Mouse (Mus musculus) hindbrain, embryonic 13.5 days (tissue): ENCODE data around the gene Washc3. TPM values are rescaled to one million over a fixed set of nuclear protein-coding genes. Genes with fewer than 3 reads are reported as not detected.

ENCODE experiments used
- ATAC-seq: fragments of 200-750 bp; cut with Nextera tagmentation; 2 replicates; pipeline ENCODE4 v1.8.0; 2017; ENCODE audit warnings: moderate TSS enrichment; ENCODE audit not compliant: low FRiP score
- H3K27ac ChIP-seq: fragments of 300-500 bp; sonication (generic); 2 replicates; pipeline ENCODE4 v1.5.1; 2015; ENCODE audit warnings: inconsistent platforms, mild to moderate bottlenecking, moderate library complexity
- H3K27me3 ChIP-seq: fragments of 300-500 bp; sonication (generic); 2 replicates; pipeline ENCODE4 v1.6.1; 2015; ENCODE audit warnings: mild to moderate bottlenecking, inconsistent platforms
- H3K36me3 ChIP-seq: fragments of 300-500 bp; sonication (generic); 2 replicates; pipeline ENCODE4 v1.6.1; 2015; ENCODE audit warnings: mild to moderate bottlenecking, inconsistent platforms
- H3K4me1 ChIP-seq: fragments of 300-500 bp; sonication (generic); replicated peaks from 2 replicates; pipeline ENCODE4 v1.6.1; 2015; ENCODE audit warnings: inconsistent platforms
- H3K4me2 ChIP-seq: fragments of 300-500 bp; sonication (generic); 2 replicates; pipeline ENCODE4 v1.6.1; 2015; ENCODE audit warnings: inconsistent platforms, mild to moderate bottlenecking, moderate library complexity
- H3K4me3 ChIP-seq: fragments of 300-500 bp; sonication (generic); 2 replicates; pipeline ENCODE4 v1.5.1; 2015; ENCODE audit warnings: mild to moderate bottlenecking, inconsistent platforms
- H3K9ac ChIP-seq: fragments of 300-500 bp; sonication (generic); 2 replicates; pipeline ENCODE4 v1.6.1; 2015; ENCODE audit warnings: mild to moderate bottlenecking, inconsistent platforms
- H3K9me3 ChIP-seq: fragments of 300-500 bp; sonication (generic); 2 replicates; pipeline ENCODE4 v1.6.1; 2016; ENCODE audit warnings: inconsistent platforms
- WGBS: fragments of 180-500 bp; shearing (Covaris S2); methylation state at CpG from one replicate; pipeline ENCODE4 v1.1.7; 2015; 5-methylcytosine and 5-hydroxymethylcytosine counted together
- polyA plus RNA-seq: library from polyadenylated mRNA; unstranded; fragments of >200 nt; fragmentation: Nextera tagmentation; extraction: Ambion mirVana; gene quantifications from 2 replicates; pipeline ENCODE4 v1.2.1, GENCODE M21; 2015

The Washc3 gene
- polyA plus RNA-seq, 1 experiment from 2014 or later, result 42.0 TPM

GRCm38 (mm10) chr10:88263383-88263782 lies 62.5 kb downstream of the Washc3 start:
- Histone ChIP-seq H3K9ac (no peak overlapping the region), H3K4me2 (no peak overlapping the region), H3K36me3 (no peaks in the 10 kb centered on the region), H3K9me3 (no peaks in the 10 kb centered on the region), H3K27me3 (no peaks in the 10 kb centered on the region), H3K4me3 (no peak overlapping the region), H3K27ac (no peak overlapping the region), H3K4me1 (peaks cover 6% of the 10 kb centered on the region; the same call in 1 of the 2 replicates)
- ATAC-seq, result no peak
- 82% methylated on average over 4 of the region's 4 CpGs for WGBS

GRCm38 (mm10) chr10:88274045-88274444 lies 73.2 kb downstream of the Washc3 start:
- no peaks in the 10 kb centered on the region for H3K9me3 ChIP-seq
- H3K4me1 ChIP-seq, result no peaks in the 10 kb centered on the region
- 85% methylated on average over 5 of the region's 5 CpGs for WGBS

DNA sequence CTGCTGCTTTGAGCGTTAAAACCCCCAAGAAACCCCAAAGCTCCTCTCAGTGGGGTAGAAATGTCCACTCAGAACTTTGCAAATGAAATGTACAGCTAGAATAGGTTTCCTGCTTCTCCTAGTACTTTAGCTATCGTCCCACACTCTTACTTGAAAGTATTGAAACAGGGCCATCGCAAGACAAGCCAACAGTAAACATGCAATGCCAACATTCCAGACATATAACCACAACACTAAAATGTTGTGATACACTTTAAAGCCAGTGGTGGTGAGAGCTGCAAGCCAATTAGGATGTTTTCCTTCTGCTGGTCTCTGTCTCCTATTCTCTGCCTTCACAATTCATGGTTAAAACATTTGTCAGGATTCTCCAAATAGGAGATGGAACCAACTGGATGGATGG lies 80.8 kb downstream of the Washc3 start:
- H3K9me3 ChIP-seq, result no peaks in the 10 kb centered on the region
- WGBS, result 92% methylated on average over 3 of the region's 3 CpGs
- H3K36me3 ChIP-seq, result no peaks in the 10 kb centered on the region
- H3K4me1 ChIP-seq, result no peaks in the 10 kb centered on the region
- no peak for ATAC-seq
- no peaks in the 10 kb centered on the region for H3K27me3 ChIP-seq
- no peak overlapping the region for H3K4me3 ChIP-seq
- H3K4me2 ChIP-seq, result no peak overlapping the region
- no peak overlapping the region for H3K27ac ChIP-seq
- no peak overlapping the region for H3K9ac ChIP-seq

More at GRCm38 (mm10) chr10:88274045-88274444, 73.2 kb downstream of the Washc3 start:
- no peaks in the 10 kb centered on the region for H3K27me3 ChIP-seq
- no peak overlapping the region for H3K9ac ChIP-seq
- no peak for ATAC-seq
- H3K27ac ChIP-seq, result no peak overlapping the region
- no peak overlapping the region for H3K4me3 ChIP-seq
- no peak overlapping the region for H3K4me2 ChIP-seq
- no peaks in the 10 kb centered on the region for H3K36me3 ChIP-seq

DNA sequence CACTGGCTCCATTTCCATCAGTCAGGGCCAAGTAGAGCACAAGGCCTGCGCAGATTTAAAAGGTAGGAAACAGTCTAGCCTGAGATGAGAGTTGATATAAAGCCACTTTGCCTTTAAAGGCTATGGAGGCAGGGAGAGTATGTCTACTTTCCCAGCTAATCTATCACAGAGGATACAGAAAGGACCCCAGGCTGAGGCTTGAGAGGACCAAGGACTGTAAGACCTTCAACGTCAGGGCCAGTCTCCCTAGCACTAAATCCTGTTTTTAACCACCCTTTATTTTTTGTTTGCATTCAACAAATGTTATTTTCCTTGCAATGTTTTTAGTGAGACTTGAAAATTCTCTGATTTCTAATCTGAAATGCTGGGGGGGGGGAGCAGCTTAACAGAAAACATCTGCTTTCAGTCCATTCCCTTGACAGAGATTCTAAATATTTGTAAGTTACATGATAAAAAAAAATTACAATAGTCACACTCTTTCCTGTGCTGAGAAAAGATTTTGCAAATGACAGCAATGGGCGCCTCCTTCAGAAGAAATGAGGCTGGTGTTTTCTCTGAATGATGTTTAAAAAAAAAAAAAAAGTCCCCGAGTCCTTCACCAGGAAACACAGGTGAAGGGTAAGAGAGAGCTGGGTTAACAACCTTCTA lies 83.6 kb downstream of the Washc3 start:
- 90% methylated on average over 4 of the region's 4 CpGs for WGBS
- no peak overlapping the region for H3K4me2 ChIP-seq
- no peaks in the 10 kb centered on the region for H3K4me1 ChIP-seq
- H3K4me3 ChIP-seq, result no peak overlapping the region
- H3K36me3 ChIP-seq, result no peaks in the 10 kb centered on the region
- no peak overlapping the region for H3K9ac ChIP-seq
- no peaks in the 10 kb centered on the region for H3K9me3 ChIP-seq
- H3K27me3 ChIP-seq, result no peaks in the 10 kb centered on the region
- no peak overlapping the region for H3K27ac ChIP-seq
- no peak for ATAC-seq

DNA sequence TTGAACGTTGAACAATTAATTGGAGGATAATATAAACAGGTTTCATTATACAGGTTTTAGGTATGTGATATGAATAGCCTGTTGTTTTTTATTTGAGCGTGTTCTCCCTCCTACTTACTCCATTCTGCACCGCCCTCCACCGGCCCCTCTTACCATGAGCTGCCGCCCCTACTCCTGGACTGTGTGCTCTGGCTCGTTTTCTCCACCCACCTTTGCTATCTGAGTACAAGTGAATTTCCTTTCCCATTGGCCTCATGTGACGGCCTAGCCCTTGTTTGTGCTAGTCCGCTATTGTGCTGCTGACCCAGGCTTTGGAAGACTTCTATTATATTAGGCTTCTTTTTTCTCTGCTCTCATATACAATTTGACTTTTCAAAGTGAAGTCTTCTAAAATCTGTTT lies 86.4 kb downstream of the Washc3 start:
- H3K4me3 ChIP-seq, result no peak overlapping the region
- no peak overlapping the region for H3K9ac ChIP-seq
- H3K9me3 ChIP-seq, result no peaks in the 10 kb centered on the region
- no peaks in the 10 kb centered on the region for H3K36me3 ChIP-seq
- H3K4me1 ChIP-seq, result no peaks in the 10 kb centered on the region
- no peaks in the 10 kb centered on the region for H3K27me3 ChIP-seq
- no peak for ATAC-seq
- H3K27ac ChIP-seq, result no peak overlapping the region
- no peak overlapping the region for H3K4me2 ChIP-seq
- WGBS, result 77% methylated on average over 8 of the region's 8 CpGs

DNA sequence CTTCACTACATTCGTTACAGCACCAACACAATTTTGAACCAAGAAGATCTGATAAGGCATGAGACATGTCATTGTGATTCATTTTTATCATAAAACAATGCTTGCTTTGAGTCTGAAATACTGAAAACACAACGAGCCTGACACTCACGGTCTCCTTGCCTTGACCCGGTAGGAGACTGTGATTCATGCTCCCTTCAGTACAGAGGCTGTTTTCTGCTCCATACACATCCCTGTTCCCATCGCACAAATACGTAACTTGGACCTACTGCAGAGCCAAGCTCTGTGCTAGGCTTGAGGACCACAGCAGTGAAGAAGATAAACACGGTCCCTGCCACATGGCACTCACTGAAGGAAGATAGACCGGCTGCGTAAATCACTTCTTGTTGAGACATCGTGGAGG lies 87.2 kb downstream of the Washc3 start:
- Histone ChIP-seq H3K27ac (no peak overlapping the region), H3K9ac (no peak overlapping the region), H3K4me3 (no peak overlapping the region), H3K27me3 (no peaks in the 10 kb centered on the region), H3K36me3 (no peaks in the 10 kb centered on the region), H3K4me2 (no peak overlapping the region), H3K4me1 (no peaks in the 10 kb centered on the region), H3K9me3 (no peaks in the 10 kb centered on the region)
- no peak for ATAC-seq
- WGBS, result 89% methylated on average over 10 of the region's 10 CpGs

GRCm38 (mm10) chr10:88295091-88295490 lies 94.2 kb downstream of the Washc3 start:
- H3K4me2 ChIP-seq, result no peak overlapping the region
- no peak for ATAC-seq
- H3K4me1 ChIP-seq, result no peaks in the 10 kb centered on the region
- H3K9ac ChIP-seq, result no peak overlapping the region
- H3K27ac ChIP-seq, result no peak overlapping the region
- WGBS, result 88% methylated on average over 6 of the region's 6 CpGs
- no peak overlapping the region for H3K4me3 ChIP-seq
- no peaks in the 10 kb centered on the region; the same call in 1 of the 2 replicates for H3K9me3 ChIP-seq
- no peaks in the 10 kb centered on the region for H3K27me3 ChIP-seq
- H3K36me3 ChIP-seq, result no peaks in the 10 kb centered on the region

Other genes starting within 250 kb of the Washc3 start
- 0.54 and 2.4 TPM in 2 replicates for gene Pmch, start 110.0 kb upstream of the Washc3 start, polyA plus RNA-seq
- gene Parpbp, start 54.2 kb upstream of the Washc3 start, polyA plus RNA-seq, result 3.0 TPM in 2 replicates
- 33.4 and 34.3 TPM in 2 replicates for gene Nup37, start 54.1 kb upstream of the Washc3 start, polyA plus RNA-seq
- 0.41 and 0.55 TPM in 2 replicates for gene Dram1, start 178.0 kb downstream of the Washc3 start, polyA plus RNA-seq
- gene Gnptab, start 178.0 kb downstream of the Washc3 start, polyA plus RNA-seq, result 13.8 and 15.9 TPM in 2 replicates